Mouse (Mus musculus) frontal cortex, adult 2 months (tissue): ENCODE measurements around the gene P3h3. TPM values are rescaled to one million over a fixed set of nuclear protein-coding genes. Genes with fewer than 3 reads are reported as not detected.
A peak's percentile ranks its signal among the peaks of the same experiment; 100 is the strongest.
"Not testable (repeated sequence)": the region's sequence is repeated elsewhere in the genome, so short reads cannot be mapped to it uniquely, and the experiment has no call there.

ENCODE experiments used
- DNase-seq, 2 experiments: peaks; one replicate each; pipeline ENCODE4 v3.0.0; 2022; ENCODE audit warnings: low spot score in 1 of 2; ENCODE audit errors: extremely low spot score in 1 of 2
- polyA plus RNA-seq: library from polyadenylated mRNA; depleted of rRNA; stranded (reverse); fragments of >200 nt; gene quantifications from 2 replicates; pipeline ENCODE4 v1.2.3, GENCODE M21; 2012; rRNA removed

Gene P3h3
- 80.2 and 83.2 TPM in 2 replicates for polyA plus RNA-seq

- DNase-seq: peak; percentile 75 to 87
Observed at GRCm38 (mm10) chr6:124856916-124857839, at the start of gene P3h3. P3h3 (minus strand) TSS chr6:124857752.

- DNase-seq: no peak
Observed at GRCm38 (mm10) chr6:124904991-124905860, 47.7 kb upstream of the P3h3 start.

GRCm38 (mm10) chr6:124904161-124904981, 46.8 kb upstream of the P3h3 start:
- peak; percentile 86 to 89 for DNase-seq

- peak; percentile 85 to 96 for DNase-seq
Observed at GRCm38 (mm10) chr6:124903580-124904151, 46.1 kb upstream of the P3h3 start.

GRCm38 (mm10) chr6:124901851-124902250, 44.3 kb upstream of the P3h3 start:
- DNase-seq: no peak

- no peak for DNase-seq
Observed at GRCm38 (mm10) chr6:124900801-124901480, 43.4 kb upstream of the P3h3 start.

- DNase-seq: no peak
Observed at GRCm38 (mm10) chr6:124900056-124900800, 42.7 kb upstream of the P3h3 start.

- DNase-seq: no peak
Observed at GRCm38 (mm10) chr6:124898359-124898758, 40.8 kb upstream of the P3h3 start.

GRCm38 (mm10) chr6:124894113-124894512, 36.6 kb upstream of the P3h3 start:
- not testable (repeated sequence) for DNase-seq

GRCm38 (mm10) chr6:124890997-124891396, 33.4 kb upstream of the P3h3 start:
- DNase-seq: no peak

GRCm38 (mm10) chr6:124888555-124889125, 31.1 kb upstream of the P3h3 start:
- DNase-seq: no peak

- no peak for DNase-seq
Observed at GRCm38 (mm10) chr6:124887986-124888385, 30.4 kb upstream of the P3h3 start, which contains the start of gene Cd4. Cd4 (minus strand) TSS chr6:124888221.

GRCm38 (mm10) chr6:124885956-124886381, 28.4 kb upstream of the P3h3 start:
- no peak for DNase-seq

- no peak for DNase-seq
Observed at GRCm38 (mm10) chr6:124884714-124885500, 27.4 kb upstream of the P3h3 start.

GRCm38 (mm10) chr6:124883351-124883750, 25.8 kb upstream of the P3h3 start:
- no peak for DNase-seq

GRCm38 (mm10) chr6:124881821-124882220, 24.3 kb upstream of the P3h3 start:
- no peak for DNase-seq

- DNase-seq: no peak
Observed at GRCm38 (mm10) chr6:124879390-124879789, 21.8 kb upstream of the P3h3 start.
